Comparison of ENCODE assay signal across 12 mouse cellular contexts in genomic region chr2:7115801-7116200, GRCm38 (mm10).
DNase-seq lines count a peak whose midpoint lies in the region; ATAC-seq and TF ChIP-seq lines count a peak whose summit lies in the region.
"Had no signal": no experiment of that assay in that cellular context is flagged by ENCODE, and none has a peak within 500 bp of the region (broad histone marks: within the 10 kb centered on the region; RNA-seq: fewer than 3 reads in every experiment).

No protein-coding gene starts in this region.

- H3K4me2 ChIP-seq in hindbrain, postnatal 0 days (ENCODE audit: low read depth, low read length) = no peak overlapping the region
- H3K4me2 ChIP-seq: heart, embryonic 12.5 days; stomach, embryonic 15.5 days had no signal

- H3K27ac ChIP-seq in layer of hippocampus, adult 2 months = peak overlapping the region; percentile 81
- H3K27ac ChIP-seq in ES-E14 (ENCODE audit: insufficient read depth, low read depth, low read length, poor library complexity, severe bottlenecking) = no peak overlapping the region
- no peak overlapping the region for H3K27ac ChIP-seq in hindbrain, postnatal 0 days
- H3K27ac ChIP-seq: stomach, embryonic 15.5 days had no signal

- no peaks in the 10 kb centered on the region for H3K9me3 ChIP-seq in ES-E14 (ENCODE audit: control insufficient read depth, insufficient read depth, low read depth, low read length)
- no peaks in the 10 kb centered on the region for H3K9me3 ChIP-seq in hindbrain, postnatal 0 days (ENCODE audit: low read length)
- H3K9me3 ChIP-seq: G1E; heart, embryonic 12.5 days; stomach, embryonic 15.5 days had no signal

- no peak for DNase-seq in layer of hippocampus, adult 2 months (ENCODE audit: low spot score in 2 of 2)
- no peak for DNase-seq in layer of hippocampus, adult 18-20 months (ENCODE audit: low spot score in 2 of 2)
- DNase-seq in 3T3-L1 (ENCODE audit: low read depth, low spot score) (peak; percentile 82), ES-E14 (ENCODE audit: low read depth, low spot score) (no peak), adipocyte (ENCODE audit: low spot score) (no peak)
- DNase-seq in hindbrain, postnatal 0 days (ENCODE audit: low spot score) = peak; percentile 11
- DNase-seq in urinary bladder, adult 2 months (ENCODE audit: low spot score) = no peak
- DNase-seq: cerebellum, postnatal 36 days; right cerebral cortex, postnatal 4 days had no signal

- no peak overlapping the region for H3K9ac ChIP-seq in ES-E14 (ENCODE audit: insufficient read depth, low read depth, low read length, poor library complexity, severe bottlenecking)
- H3K9ac ChIP-seq in hindbrain, postnatal 0 days (replicated peaks; ENCODE audit: low read length) = no peak overlapping the region
- H3K9ac ChIP-seq: heart, embryonic 12.5 days; stomach, embryonic 15.5 days had no signal

- peak; percentile 53; the same call in 1 of the 2 replicates for ATAC-seq in hindbrain, postnatal 0 days

- 28% methylated on average over 2 of the region's 2 CpGs for WGBS in hindbrain, postnatal 0 days

- in situ Hi-C loops in ES-E14 (cut with MboI; ENCODE audit: low sequenced_read_pairs in 2 of 2, unreplicated experiment in 2 of 2) = no loop called here

- no peaks in the 10 kb centered on the region for H3K27me3 ChIP-seq in hindbrain, postnatal 0 days (ENCODE audit: insufficient read depth, low read length)
- H3K27me3 ChIP-seq: heart, embryonic 12.5 days; stomach, embryonic 15.5 days had no signal

- H3K4me3 ChIP-seq in layer of hippocampus, adult 2 months = no peak overlapping the region
- H3K4me3 ChIP-seq in ES-E14 (ENCODE audit: insufficient read depth in 1 of 2, low read depth in 1 of 2, low read length in 2 of 2, poor library complexity in 1 of 2, severe bottlenecking in 1 of 2) = no peak overlapping the region
- no peak overlapping the region for H3K4me3 ChIP-seq in hindbrain, postnatal 0 days (ENCODE audit: low read length)
- H3K4me3 ChIP-seq: heart, embryonic 12.5 days; stomach, embryonic 15.5 days had no signal

- no peaks in the 10 kb centered on the region for H3K36me3 ChIP-seq in ES-E14 (ENCODE audit: control insufficient read depth, insufficient read depth, low read length, poor library complexity, severe bottlenecking)
- no peaks in the 10 kb centered on the region for H3K36me3 ChIP-seq in hindbrain, postnatal 0 days (ENCODE audit: insufficient read depth, low read length)
- H3K36me3 ChIP-seq: G1E; heart, embryonic 12.5 days; stomach, embryonic 15.5 days had no signal

- no peak for TF ChIP-seq CTCF in layer of hippocampus, adult 2 months (conservative IDR thresholded peaks at IDR 0.05)
- no peak for TF ChIP-seq CTCF in hindbrain, postnatal 0 days (IDR thresholded peaks at IDR 0.05; ENCODE audit: low read depth)

- peaks cover 0 to 2% of the 10 kb centered on the region in 2 experiments; a peak in 1 of 4 replicates for H3K4me1 ChIP-seq in ES-E14 (ENCODE audit: control insufficient read depth in 2 of 2, insufficient read depth in 2 of 2, low read length in 2 of 2, poor library complexity in 1 of 2)
- H3K4me1 ChIP-seq in hindbrain, postnatal 0 days (ENCODE audit: insufficient read depth, low read length) = no peaks in the 10 kb centered on the region
- H3K4me1 ChIP-seq: heart, embryonic 12.5 days; stomach, embryonic 15.5 days had no signal

TF ChIP-seq in ES-E14, 5 proteins besides CTCF, POLR2A, EP300 and RAD21:
- TF ChIP-seq MAFK (IDR thresholded peaks at IDR 0.05; ENCODE audit: insufficient read depth, low read depth, low read length) (0 out of 2 replicates have a peak, but pooled peaks have one; percentile 17), ZNF384 (IDR thresholded peaks at IDR 0.05; ENCODE audit: low read depth, low read length) (no peak)

Comparison
In these comparisons a context has a peak if more than half of its experiments do, and no peak if none do; other contexts are left out.
1. DNase-seq: peak in 3T3-L1 (single experiment) and hindbrain, postnatal 0 days (single experiment); none in layer of hippocampus, adult 2 months (0 of 2), layer of hippocampus, adult 18-20 months (0 of 2), ES-E14 (single experiment), urinary bladder, adult 2 months (single experiment) and adipocyte (single experiment).